Comparison of ENCODE assay signal across 1 mouse cellular context in genomic region chr2:25591863-25592262, GRCm38 (mm10).
TF ChIP-seq lines count a peak whose summit lies in the region.

No protein-coding gene starts in this region.

TF ChIP-seq in CH12.LX, 34 proteins besides CTCF, POLR2A, EP300 and RAD21:
- TF ChIP-seq ELF1 (IDR thresholded peaks at IDR 0.05; ENCODE audit: low read depth, low read length) = no peak
- no peak for TF ChIP-seq RCOR1 (conservative IDR thresholded peaks at IDR 0.05; ENCODE audit: low read depth, low read length)
- no peak for TF ChIP-seq CHD2 (IDR thresholded peaks at IDR 0.05; ENCODE audit: low read length)
- TF ChIP-seq MAX (IDR thresholded peaks at IDR 0.05; ENCODE audit: low read length) = no peak
- no peak for TF ChIP-seq USF2 (conservative IDR thresholded peaks at IDR 0.05; ENCODE audit: low read depth, low read length)
- TF ChIP-seq TBP (conservative IDR thresholded peaks at IDR 0.05; ENCODE audit: low read depth, low read length) = no peak
- no peak for TF ChIP-seq ZKSCAN1 (IDR thresholded peaks at IDR 0.05; ENCODE audit: borderline replicate concordance, low read depth, low read length)
- TF ChIP-seq ZMIZ1 (IDR thresholded peaks at IDR 0.05; ENCODE audit: low read depth, low read length) = no peak
- no peak for TF ChIP-seq ETS1 (conservative IDR thresholded peaks at IDR 0.05; ENCODE audit: low read depth, low read length)
- TF ChIP-seq POLR2AphosphoS2 (IDR thresholded peaks at IDR 0.05; ENCODE audit: low read depth, low read length) = no peak
- no peak for TF ChIP-seq USF1 (IDR thresholded peaks at IDR 0.05; ENCODE audit: low read depth, low read length)
- TF ChIP-seq MYC (IDR thresholded peaks at IDR 0.05; ENCODE audit: low read depth, low read length) = no peak
- TF ChIP-seq MXI1 (IDR thresholded peaks at IDR 0.05; ENCODE audit: low read depth, low read length) = no peak
- no peak for TF ChIP-seq GABPA (IDR thresholded peaks at IDR 0.05; ENCODE audit: insufficient replicate concordance, low read depth, low read length)
- TF ChIP-seq PAX5 (IDR thresholded peaks at IDR 0.05; ENCODE audit: low read length) = no peak
- no peak for TF ChIP-seq SIN3A (IDR thresholded peaks at IDR 0.05; ENCODE audit: low read length)
